Mouse (Mus musculus) embryonic facial prominence, embryonic 11.5 days (tissue): ENCODE results near the gene Asb7. TPM values are rescaled to one million over a fixed set of nuclear protein-coding genes. Genes with fewer than 3 reads are reported as not detected.

Experiments used
- ATAC-seq: fragments of 200-750 bp; cut with Nextera tagmentation; replicated peaks from 2 replicates; pipeline ENCODE4 v1.8.0; 2017; ENCODE audit warnings: low read depth; ENCODE audit not compliant: insufficient number of reproducible peaks, low FRiP score, low TSS enrichment
- DNase-seq: peaks from one replicate; pipeline ENCODE4 v3.0.0-alpha.2; 2015; ENCODE audit warnings: low spot score
- H3K27ac ChIP-seq: fragments of 300-500 bp; sonication (generic); replicated peaks from 2 replicates; pipeline ENCODE4 v1.5.1; 2014; ENCODE audit warnings: mild to moderate bottlenecking, low read depth, low read length, control low read depth
- H3K27me3 ChIP-seq: fragments of 300-500 bp; sonication (generic); 2 replicates; pipeline ENCODE4 v1.6.1; 2014; ENCODE audit warnings: mild to moderate bottlenecking, low read length, moderate library complexity, mixed read lengths; ENCODE audit not compliant: control insufficient read depth, insufficient read depth
- H3K36me3 ChIP-seq: fragments of 300-500 bp; sonication (generic); replicated peaks from 2 replicates; pipeline ENCODE4 v1.6.1; 2014; ENCODE audit warnings: low read depth, mild to moderate bottlenecking, low read length, moderate library complexity, mixed read lengths; ENCODE audit not compliant: control insufficient read depth, insufficient read depth
- H3K4me1 ChIP-seq: fragments of 300-500 bp; sonication (generic); 2 replicates; pipeline ENCODE4 v1.6.1; 2014; ENCODE audit warnings: low read length, mixed read lengths; ENCODE audit not compliant: control insufficient read depth, insufficient read depth
- H3K4me2 ChIP-seq: fragments of 300-500 bp; sonication (generic); 2 replicates; pipeline ENCODE4 v1.6.1; 2014; ENCODE audit warnings: low read depth, mild to moderate bottlenecking, control low read depth, low read length, moderate library complexity
- H3K4me3 ChIP-seq: fragments of 300-500 bp; sonication (generic); 2 replicates; pipeline ENCODE4 v1.5.1; 2014; ENCODE audit warnings: low read depth, low read length, control low read depth
- H3K9ac ChIP-seq: fragments of 300-500 bp; sonication (generic); replicated peaks from 2 replicates; pipeline ENCODE4 v1.6.1; 2014; ENCODE audit warnings: mild to moderate bottlenecking, control low read depth, low read length
- H3K9me3 ChIP-seq: fragments of 300-500 bp; sonication (generic); replicated peaks from 2 replicates; pipeline ENCODE4 v1.6.1; 2016; ENCODE audit warnings: mild to moderate bottlenecking, low read length, inconsistent platforms, mixed read lengths; ENCODE audit not compliant: control insufficient read depth
- WGBS: fragments of 180-500 bp; shearing (Covaris S2); extraction: QIAGEN DNeasy Blood & Tissue Kit; methylation state at CpG from one replicate; pipeline ENCODE4 v1.1.7; 2014; 5-methylcytosine and 5-hydroxymethylcytosine counted together
- polyA plus RNA-seq: library from polyadenylated mRNA; unstranded; fragments of >200 nt; fragmentation: Nextera tagmentation; extraction: Ambion mirVana; gene quantifications from 2 replicates; pipeline ENCODE4 v1.2.1, GENCODE M21; 2014

The Asb7 gene
- polyA plus RNA-seq, result 14.3 and 17.1 TPM in 2 replicates

GRCm38 (mm10) chr7:66689294-66689619, at the start of gene Asb7:
Gene Asb7 (minus strand): TSS chr7:66689596.
- no peaks in the 10 kb centered on the region for H3K27me3 ChIP-seq
- H3K9me3 ChIP-seq, result no peaks in the 10 kb centered on the region
- ATAC-seq, result peak; percentile 96; the same call in 1 of the 2 replicates
- peak within 1 kb of the TSS; percentile 77 for H3K27ac ChIP-seq
- H3K4me2 ChIP-seq, result peak within 1 kb of the TSS; percentile 82
- H3K4me1 ChIP-seq, result no peaks in the 10 kb centered on the region
- no peak for DNase-seq
- peak within 1 kb of the TSS; percentile 79 for H3K9ac ChIP-seq
- H3K36me3 ChIP-seq, result no peaks in the 10 kb centered on the region
- peak within 1 kb of the TSS; percentile 78 for H3K4me3 ChIP-seq
- 0% methylated on average over 18 of the region's 18 CpGs for whole genome bisulfite sequencing

- Histone ChIP-seq H3K27me3 (no peaks in the 10 kb centered on the region), H3K9me3 (no peaks in the 10 kb centered on the region), H3K27ac (no peak overlapping the region), H3K4me3 (no peak overlapping the region), H3K36me3 (no peaks in the 10 kb centered on the region), H3K9ac (no peak overlapping the region), H3K4me2 (no peak overlapping the region), H3K4me1 (no peaks in the 10 kb centered on the region)
- 88% methylated on average over 4 of the region's 4 CpGs for WGBS
- ATAC-seq, result no peak
- no peak for DNase-seq
Observed at GRCm38 (mm10) chr7:66737418-66737817, 48.0 kb upstream of the Asb7 start.

DNA sequence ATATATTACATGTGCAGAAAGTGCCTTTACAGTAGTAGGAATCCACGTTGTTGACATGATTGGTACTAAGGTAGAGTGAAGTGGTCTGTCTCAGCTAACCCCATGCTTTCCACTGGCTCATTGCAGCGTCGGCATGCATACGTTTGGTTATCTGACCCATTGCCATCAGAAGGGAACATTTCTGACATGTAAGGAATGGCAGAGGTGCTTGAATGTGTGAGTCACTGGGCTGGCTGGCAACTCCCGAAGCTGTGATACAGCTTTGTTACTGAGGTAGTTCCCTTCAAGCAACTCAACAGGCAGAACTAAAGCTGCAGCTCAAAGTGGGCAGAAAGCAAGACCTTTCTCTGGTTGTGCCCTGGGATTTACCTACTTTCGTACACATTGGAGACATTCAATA, 45.6 kb upstream of the Asb7 start:
- no peaks in the 10 kb centered on the region for H3K4me1 ChIP-seq
- no peaks in the 10 kb centered on the region for H3K36me3 ChIP-seq
- H3K9ac ChIP-seq, result no peak overlapping the region
- no peak overlapping the region for H3K27ac ChIP-seq
- H3K9me3 ChIP-seq, result no peaks in the 10 kb centered on the region
- DNase-seq (no peak), ATAC-seq (no peak)
- no peaks in the 10 kb centered on the region for H3K27me3 ChIP-seq
- no peak overlapping the region for H3K4me2 ChIP-seq
- WGBS, result 88% methylated on average over 6 of the region's 6 CpGs
- H3K4me3 ChIP-seq, result no peak overlapping the region

DNA sequence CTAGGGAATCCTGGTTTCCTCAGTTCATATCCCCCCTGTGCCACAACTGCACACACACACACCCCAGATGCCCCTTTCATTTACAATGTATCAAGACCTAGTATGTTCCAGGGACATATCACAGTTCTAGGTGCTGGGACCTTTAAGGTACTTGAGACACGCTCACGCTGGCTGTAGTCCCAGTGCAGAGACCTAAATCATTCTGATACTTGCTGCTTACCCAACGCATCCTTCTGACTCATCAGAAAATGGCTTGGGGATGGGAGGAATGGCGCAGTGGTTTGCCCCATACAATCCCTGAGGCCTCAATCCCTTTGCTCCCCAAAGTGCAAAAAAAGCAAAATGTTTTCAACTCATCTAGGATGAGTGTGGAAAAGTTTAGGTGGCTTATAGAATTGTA, 45.1 kb upstream of the Asb7 start:
- WGBS, result 91% methylated on average over 4 of the region's 4 CpGs
- Histone ChIP-seq H3K36me3 (no peaks in the 10 kb centered on the region), H3K4me2 (no peak overlapping the region), H3K4me1 (no peaks in the 10 kb centered on the region), H3K27me3 (no peaks in the 10 kb centered on the region), H3K9ac (no peak overlapping the region), H3K27ac (no peak overlapping the region), H3K9me3 (no peaks in the 10 kb centered on the region), H3K4me3 (no peak overlapping the region)
- ATAC-seq, result no peak
- DNase-seq, result no peak

DNA sequence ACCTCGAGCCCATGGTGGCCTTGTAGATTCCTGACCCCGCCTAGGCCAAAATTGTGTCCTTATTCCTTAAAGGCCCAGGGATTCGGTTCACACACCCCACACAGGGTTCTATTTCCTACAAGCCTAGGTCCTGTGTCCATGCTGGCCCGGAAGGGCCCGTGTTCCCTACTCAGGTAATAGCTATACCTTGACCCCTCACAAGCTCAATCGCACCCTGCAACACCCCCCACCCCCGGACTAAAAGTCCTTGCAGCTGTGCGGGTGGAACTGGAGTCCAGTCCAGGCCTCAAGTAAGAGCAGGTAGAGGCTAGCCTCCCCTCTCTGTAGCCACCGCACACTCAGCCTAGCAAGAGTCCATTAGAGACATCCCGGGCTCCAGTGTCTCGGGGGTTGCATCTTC, 44.5 kb upstream of the Asb7 start:
- no peak for ATAC-seq

GRCm38 (mm10) chr7:66733431-66733830, 44.0 kb upstream of the Asb7 start:
- 94% methylated on average over 17 of the region's 17 CpGs for WGBS

More for the DNA sequence above, 44.5 kb upstream of the Asb7 start:
- Histone ChIP-seq H3K9ac (no peak overlapping the region), H3K27me3 (no peaks in the 10 kb centered on the region), H3K4me2 (no peak overlapping the region), H3K9me3 (no peaks in the 10 kb centered on the region), H3K4me3 (no peak overlapping the region), H3K36me3 (no peaks in the 10 kb centered on the region), H3K27ac (no peak overlapping the region), H3K4me1 (no peaks in the 10 kb centered on the region)
- 93% methylated on average over 11 of the region's 11 CpGs for WGBS
- DNase-seq, result no peak

DNA sequence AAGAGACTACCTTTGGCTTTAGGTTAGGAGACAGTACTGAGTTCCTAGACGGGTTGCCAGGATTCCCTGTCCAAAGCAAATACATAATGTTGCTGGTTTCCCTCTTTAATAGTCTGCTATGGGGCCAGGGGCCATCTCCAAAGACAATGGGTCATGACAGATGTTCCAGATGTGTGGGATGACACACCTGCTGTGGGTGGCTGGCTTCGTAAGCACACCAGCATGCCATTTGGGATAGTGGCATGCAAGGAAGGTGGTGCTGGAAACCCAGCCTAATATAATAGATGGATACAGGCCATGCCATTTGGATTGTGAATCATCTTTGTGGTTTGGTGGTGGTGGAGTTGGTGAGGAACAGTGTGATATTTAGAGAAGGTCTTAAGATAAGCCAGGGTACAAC, 39.8 kb upstream of the Asb7 start:
- no peaks in the 10 kb centered on the region for H3K9me3 ChIP-seq
- no peak overlapping the region for H3K9ac ChIP-seq
- H3K36me3 ChIP-seq, result no peaks in the 10 kb centered on the region
- ATAC-seq (no peak), DNase-seq (no peak)
- no peak overlapping the region for H3K4me2 ChIP-seq
- H3K4me1 ChIP-seq, result no peaks in the 10 kb centered on the region
- 83% methylated on average over 2 of the region's 2 CpGs for WGBS
- no peak overlapping the region for H3K27ac ChIP-seq
- H3K27me3 ChIP-seq, result no peaks in the 10 kb centered on the region
- no peak overlapping the region for H3K4me3 ChIP-seq

More at GRCm38 (mm10) chr7:66733431-66733830, 44.0 kb upstream of the Asb7 start:
- Histone ChIP-seq H3K9ac (no peak overlapping the region), H3K4me3 (no peak overlapping the region), H3K27me3 (no peaks in the 10 kb centered on the region), H3K27ac (no peak overlapping the region), H3K9me3 (no peaks in the 10 kb centered on the region), H3K4me2 (no peak overlapping the region), H3K36me3 (no peaks in the 10 kb centered on the region), H3K4me1 (no peaks in the 10 kb centered on the region)
- DNase-seq, result no peak
- ATAC-seq, result no peak

- no peak overlapping the region for H3K4me3 ChIP-seq
- no peaks in the 10 kb centered on the region for H3K4me1 ChIP-seq
- H3K27me3 ChIP-seq, result no peaks in the 10 kb centered on the region
- no peak overlapping the region for H3K27ac ChIP-seq
- DNase-seq (no peak), ATAC-seq (no peak)
- WGBS, result 94% methylated on average over 6 of the region's 6 CpGs
- H3K9ac ChIP-seq, result no peak overlapping the region
- no peaks in the 10 kb centered on the region for H3K36me3 ChIP-seq
- no peak overlapping the region for H3K4me2 ChIP-seq
- no peaks in the 10 kb centered on the region for H3K9me3 ChIP-seq
Observed at GRCm38 (mm10) chr7:66728072-66728471, 38.7 kb upstream of the Asb7 start.
